In the genomic region with DNA sequence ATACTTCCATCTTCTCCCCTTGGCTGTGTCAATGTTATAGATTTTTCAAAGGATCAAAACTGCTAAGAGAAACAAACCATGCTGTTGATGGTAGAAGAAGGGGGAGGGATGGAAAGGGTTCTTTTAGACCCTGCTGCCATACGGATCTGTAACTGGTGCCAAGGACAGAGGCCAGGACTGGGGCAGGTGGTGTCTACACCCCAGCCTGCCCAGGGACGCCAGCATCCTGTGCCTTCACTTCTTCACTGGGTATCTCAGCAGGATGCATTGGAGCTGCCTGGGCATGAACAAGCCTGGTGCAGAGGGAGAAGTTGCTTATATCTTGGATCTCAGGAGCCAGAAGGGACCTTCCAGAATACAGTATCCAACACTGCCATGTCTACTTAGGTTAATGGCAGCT, we compare ENCODE assay signal across 19 mouse cellular contexts. TPM values are rescaled to one million over a fixed set of nuclear protein-coding genes. Genes with fewer than 3 reads are reported as not detected.
DNase-seq lines count a peak whose midpoint lies in the region; ATAC-seq and TF ChIP-seq lines count a peak whose summit lies in the region.
"Had no signal": no experiment of that assay in that cellular context is flagged by ENCODE, and none has a peak within 500 bp of the region (broad histone marks: within the 10 kb centered on the region; RNA-seq: fewer than 3 reads in every experiment).

No protein-coding gene starts in this region.

- H3K27ac ChIP-seq in midbrain, postnatal 0 days (ENCODE audit: low read depth, low read length): no peak overlapping the region
- H3K27ac ChIP-seq: embryonic facial prominence, embryonic 13.5 days; embryonic facial prominence, embryonic 15.5 days; forebrain, embryonic 10.5 days; forebrain, embryonic 12.5 days had no signal

- H3K4me3 ChIP-seq in midbrain, postnatal 0 days (ENCODE audit: low read depth, low read length): no peak overlapping the region
- H3K4me3 ChIP-seq: embryonic facial prominence, embryonic 13.5 days; embryonic facial prominence, embryonic 15.5 days; erythroblast, embryonic 14.5 days; forebrain, embryonic 10.5 days; forebrain, embryonic 12.5 days had no signal

- H3K9ac ChIP-seq in midbrain, postnatal 0 days (replicated peaks; ENCODE audit: low read length, poor library complexity, severe bottlenecking): no peak overlapping the region
- H3K9ac ChIP-seq: embryonic facial prominence, embryonic 13.5 days; embryonic facial prominence, embryonic 15.5 days; forebrain, embryonic 12.5 days had no signal

- ATAC-seq in midbrain, postnatal 0 days (ENCODE audit: low FRiP score): no peak
- ATAC-seq: forebrain, embryonic 14.5 days; forebrain, embryonic 16.5 days had no signal

- H3K36me3 ChIP-seq in midbrain, postnatal 0 days (ENCODE audit: insufficient read depth, low read length): no peaks in the 10 kb centered on the region
- H3K36me3 ChIP-seq: embryonic facial prominence, embryonic 15.5 days; forebrain, embryonic 10.5 days; forebrain, embryonic 12.5 days had no signal

- H3K9me3 ChIP-seq in midbrain, postnatal 0 days (ENCODE audit: low read length): no peaks in the 10 kb centered on the region
- H3K9me3 ChIP-seq: embryonic facial prominence, embryonic 13.5 days; embryonic facial prominence, embryonic 15.5 days; forebrain, embryonic 10.5 days; forebrain, embryonic 12.5 days had no signal

- no peak for TF ChIP-seq CTCF in midbrain, postnatal 0 days (IDR thresholded peaks at IDR 0.05)

- 84% methylated on average over 2 of the region's 2 CpGs for WGBS in midbrain, postnatal 0 days

- H3K4me2 ChIP-seq in midbrain, postnatal 0 days (ENCODE audit: low read depth, low read length, poor library complexity, severe bottlenecking): no peak overlapping the region
- H3K4me2 ChIP-seq: embryonic facial prominence, embryonic 13.5 days; embryonic facial prominence, embryonic 15.5 days; forebrain, embryonic 12.5 days had no signal

- H3K4me1 ChIP-seq in midbrain, postnatal 0 days (ENCODE audit: insufficient read depth, low read length): no peaks in the 10 kb centered on the region
- H3K4me1 ChIP-seq: embryonic facial prominence, embryonic 15.5 days; forebrain, embryonic 10.5 days; forebrain, embryonic 12.5 days had no signal

- no peaks in the 10 kb centered on the region for H3K27me3 ChIP-seq in midbrain, postnatal 0 days (ENCODE audit: insufficient read depth, low read length)
- H3K27me3 ChIP-seq: embryonic facial prominence, embryonic 13.5 days; embryonic facial prominence, embryonic 15.5 days; forebrain, embryonic 12.5 days had no signal

- DNase-seq in cerebellum, adult 11-12 months: peak; percentile 65
- no peak for DNase-seq in cerebellum, adult 8-10 months
- peak; percentile 66 for DNase-seq in cerebellum, adult 9-11 months
- no peak for DNase-seq in cerebellum, adult 9-10 months
- DNase-seq in midbrain, postnatal 0 days (ENCODE audit: low spot score): no peak
- DNase-seq: adrenal gland, adult 2 months; adrenal gland, postnatal 10 days; adrenal gland, postnatal 25 days; embryo, embryonic 11 days had no signal

RNA-seq across cellular contexts. Expression of gene Car12, which starts 31.0 kb away (rescaled TPM):
- 2.8 and 6.6 TPM in 2 replicates for total RNA-seq in midbrain, postnatal 0 days (2014; rRNA removed)
- 0.32 and 0.79 TPM in 2 replicates for polyA plus RNA-seq in midbrain, postnatal 0 days (2015; fragmentation: Nextera tagmentation; extraction: Ambion mirVana)
- polyA plus RNA-seq: erythroblast, embryonic 14.5 days had no signal

RNA-seq across cellular contexts. Expression of gene Aph1b, which starts 50.8 kb away (rescaled TPM):
- 25.3 and 31.3 TPM in 2 replicates for total RNA-seq in midbrain, postnatal 0 days (2014; rRNA removed)
- 15.1 and 15.5 TPM in 2 replicates for polyA plus RNA-seq in midbrain, postnatal 0 days (2015; fragmentation: Nextera tagmentation; extraction: Ambion mirVana)

RNA-seq across cellular contexts. Expression of gene Gm10647, which starts 52.3 kb away (rescaled TPM):
- total RNA-seq in midbrain, postnatal 0 days (2014; rRNA removed): 0.60 and 1.1 TPM in 2 replicates
- 0.17 and 0.18 TPM in 2 replicates for polyA plus RNA-seq in midbrain, postnatal 0 days (2015; fragmentation: Nextera tagmentation; extraction: Ambion mirVana)
- total RNA-seq: ES-E14, MEL had no signal
- polyA plus RNA-seq: adrenal gland, adult 2 months; C2C12; erythroblast, embryonic 14.5 days had no signal

Comparison
In these comparisons a context has a peak if more than half of its experiments do, and no peak if none do; other contexts are left out.
1. DNase-seq: peak in cerebellum, adult 11-12 months (single experiment) and cerebellum, adult 9-11 months (single experiment); none in cerebellum, adult 8-10 months (single experiment), cerebellum, adult 9-10 months (single experiment) and midbrain, postnatal 0 days (single experiment).